Mouse (Mus musculus) embryonic fibroblast, embryonic 13.5 days (primary cell): Measurements from ENCODE around the gene Nudt14.

Source experiments
- CTCF ChIP-seq: IDR thresholded peaks from 2 replicates; pipeline ENCODE4 v1.5.1; 2011; ENCODE audit warnings: mild to moderate bottlenecking, control low read depth, low read length, moderate library complexity, borderline replicate concordance; ENCODE audit not compliant: insufficient read depth
- POLR2A ChIP-seq: IDR thresholded peaks from 2 replicates; pipeline ENCODE4 v1.6.1; 2011; ENCODE audit warnings: low read depth, mild to moderate bottlenecking, control low read depth, low read length, moderate library complexity

GRCm38 (mm10) chr12:112968943-112969342 lies 27.0 kb upstream of the Nudt14 start:
- no peak for TF ChIP-seq POLR2A
- TF ChIP-seq CTCF, result no peak
